Mouse (Mus musculus) kidney, postnatal 4 days (tissue): ENCODE measurements around the gene Aff3.

Source experiments
- DNase-seq, 2 experiments: peaks; one replicate each; pipeline ENCODE4 v3.0.0; 2021; ENCODE audit warnings: mixed read lengths in 2 of 2

Gene Aff3

DNA sequence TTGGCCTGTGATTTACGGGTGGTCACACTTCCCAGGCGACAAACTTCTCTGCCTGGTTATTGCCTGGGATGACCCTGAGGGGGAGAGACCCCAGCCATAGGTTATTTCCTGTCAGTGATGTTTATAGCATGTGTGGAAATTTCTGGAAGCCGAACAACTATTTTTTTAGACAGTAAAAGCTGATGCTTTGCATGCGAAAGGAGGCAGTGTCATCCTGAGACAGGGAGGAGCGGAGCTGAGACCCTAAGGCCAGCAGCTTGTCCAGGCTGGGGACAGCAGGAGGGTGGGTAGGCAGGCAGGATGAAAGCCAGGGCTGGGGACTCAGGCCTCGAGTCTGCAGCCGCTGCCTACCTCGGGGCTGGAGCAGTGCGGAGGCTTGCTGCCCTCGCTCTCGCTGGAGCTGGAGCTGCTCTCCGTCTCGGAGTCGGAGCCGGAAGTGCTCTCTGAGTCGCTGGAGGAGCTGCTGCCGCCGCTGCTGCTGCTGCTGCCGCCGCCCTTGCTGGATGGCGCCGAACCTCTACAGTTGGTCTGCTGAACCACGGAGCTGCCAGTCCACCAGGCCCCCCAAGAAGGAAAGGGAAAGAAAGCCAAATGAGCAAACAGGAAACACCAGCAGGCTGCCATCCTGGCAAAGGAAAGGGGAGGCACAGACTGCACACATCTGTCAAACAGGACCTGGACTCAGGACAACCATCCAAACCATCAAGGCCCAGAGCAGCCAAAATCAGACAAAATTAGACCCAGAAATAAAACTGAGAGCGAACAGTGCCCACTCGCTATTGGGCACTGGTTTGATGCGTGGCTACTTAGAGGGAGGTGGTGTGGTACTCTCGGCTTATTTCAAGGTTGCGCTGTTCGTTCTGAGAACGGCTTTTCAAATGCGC is 446.6 kb downstream of the Aff3 start:
- DNase-seq, result peak; percentile 72 to 77

DNA sequence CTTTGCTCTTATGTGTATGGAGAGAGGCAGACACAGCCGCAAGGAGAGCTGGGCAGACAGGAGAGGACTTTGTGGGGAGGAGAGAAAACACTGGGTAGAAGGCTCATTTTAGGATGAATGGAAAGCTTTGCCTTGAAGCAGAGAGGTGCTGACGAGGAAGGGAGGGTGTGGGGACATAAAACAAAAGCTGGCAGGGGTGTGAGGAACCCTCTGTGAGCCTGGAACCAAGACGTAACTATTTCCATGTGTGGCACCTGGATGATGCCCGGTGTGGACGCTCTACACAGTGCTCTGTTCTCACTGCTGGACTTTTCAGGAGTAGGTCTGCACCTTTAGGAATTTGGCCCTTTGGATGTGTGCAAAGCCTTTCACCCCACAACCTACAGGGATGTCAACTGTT is 447.7 kb downstream of the Aff3 start:
- no peak for DNase-seq

DNA sequence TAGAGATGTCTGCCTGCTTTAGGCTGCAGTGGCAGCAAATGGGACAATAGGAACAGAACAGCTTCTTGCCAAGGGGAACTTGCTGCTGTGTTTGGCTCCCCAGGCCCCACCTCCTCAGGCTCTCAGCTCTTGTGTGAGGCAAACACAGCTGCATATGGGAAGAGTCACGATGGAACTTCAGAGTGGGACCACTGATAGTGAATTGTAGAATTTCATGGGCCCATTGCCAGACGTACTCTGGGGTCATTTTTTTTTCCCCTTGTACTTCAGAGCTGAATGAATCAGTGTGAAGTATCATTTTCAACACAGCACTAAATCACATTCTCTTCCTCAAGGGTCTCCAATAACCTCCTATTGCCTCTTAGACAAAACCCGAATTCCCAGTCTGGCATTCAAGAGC is 451.4 kb downstream of the Aff3 start:
- no peak for DNase-seq

DNA sequence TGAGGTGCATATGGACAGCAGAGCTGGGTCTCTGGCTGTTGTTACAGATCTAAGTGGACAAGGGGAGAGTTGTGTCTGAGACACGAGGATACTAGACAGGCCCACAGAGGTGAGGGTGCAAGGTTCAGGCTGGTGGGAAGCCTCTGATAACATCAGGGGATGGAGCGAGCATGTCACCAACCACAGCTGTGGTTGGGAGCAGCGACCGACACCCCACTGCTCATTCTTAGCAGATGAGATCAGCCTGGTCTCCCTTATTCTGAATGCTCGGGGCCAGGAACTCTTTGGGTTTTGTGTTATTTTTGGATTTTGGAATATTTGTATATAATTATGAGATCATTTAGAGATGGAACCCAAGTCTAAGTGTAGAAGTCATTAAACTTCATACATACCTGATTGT is 452.4 kb downstream of the Aff3 start:
- no peak for DNase-seq

DNA sequence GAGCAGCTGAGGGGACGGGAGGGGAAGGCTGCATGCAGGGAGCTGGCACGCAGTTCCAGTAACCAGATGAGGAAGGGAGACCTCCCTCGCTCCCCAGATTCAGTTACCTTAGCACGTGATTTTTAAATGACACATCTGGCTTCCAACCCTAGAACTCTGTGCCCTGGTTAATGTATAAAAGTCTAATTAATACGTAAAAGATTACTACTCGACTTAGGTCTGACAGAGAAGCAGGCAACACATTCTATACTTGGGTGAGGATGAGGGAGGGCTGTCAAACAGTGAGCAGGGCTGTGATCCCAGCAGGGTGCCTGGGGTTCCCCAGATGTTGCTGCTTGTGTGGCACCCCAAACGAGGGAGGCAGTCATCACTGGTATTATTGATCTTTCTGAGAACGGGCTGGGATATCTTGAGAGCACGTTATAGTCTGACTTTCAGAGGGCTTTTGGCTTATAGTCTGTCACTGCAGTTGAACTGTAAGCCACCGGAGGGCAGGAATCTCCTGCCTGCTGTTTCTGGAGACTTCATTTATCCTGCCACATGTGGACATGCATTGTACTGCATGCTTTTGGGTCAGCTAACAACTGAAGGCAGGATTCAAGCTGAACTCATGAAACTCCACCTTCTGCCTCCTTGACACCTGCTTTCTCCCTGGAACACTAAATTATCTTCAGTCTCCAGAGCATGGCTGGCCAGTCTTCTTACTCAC is 462.1 kb downstream of the Aff3 start:
- DNase-seq, result peak; percentile 74 to 81

DNA sequence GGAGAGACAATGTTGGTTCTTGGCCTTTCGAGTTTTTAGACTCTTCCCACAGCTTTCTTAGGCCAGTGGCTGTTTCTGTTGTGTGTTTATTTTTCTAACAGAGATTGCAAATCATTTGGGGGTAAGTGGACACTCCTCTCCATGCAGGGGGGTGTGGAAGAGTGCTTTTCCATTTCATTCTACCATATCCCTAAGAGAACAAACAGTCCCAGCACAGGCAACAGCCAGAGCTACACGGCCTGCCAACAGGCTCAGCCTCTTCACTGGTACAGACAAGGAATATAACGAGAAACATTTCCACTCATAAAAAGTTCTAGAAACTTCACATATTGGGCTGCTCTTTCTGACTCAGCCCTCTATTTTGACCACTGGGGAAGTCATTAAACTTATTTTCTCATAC is 463.0 kb downstream of the Aff3 start:
- DNase-seq, result no peak

DNA sequence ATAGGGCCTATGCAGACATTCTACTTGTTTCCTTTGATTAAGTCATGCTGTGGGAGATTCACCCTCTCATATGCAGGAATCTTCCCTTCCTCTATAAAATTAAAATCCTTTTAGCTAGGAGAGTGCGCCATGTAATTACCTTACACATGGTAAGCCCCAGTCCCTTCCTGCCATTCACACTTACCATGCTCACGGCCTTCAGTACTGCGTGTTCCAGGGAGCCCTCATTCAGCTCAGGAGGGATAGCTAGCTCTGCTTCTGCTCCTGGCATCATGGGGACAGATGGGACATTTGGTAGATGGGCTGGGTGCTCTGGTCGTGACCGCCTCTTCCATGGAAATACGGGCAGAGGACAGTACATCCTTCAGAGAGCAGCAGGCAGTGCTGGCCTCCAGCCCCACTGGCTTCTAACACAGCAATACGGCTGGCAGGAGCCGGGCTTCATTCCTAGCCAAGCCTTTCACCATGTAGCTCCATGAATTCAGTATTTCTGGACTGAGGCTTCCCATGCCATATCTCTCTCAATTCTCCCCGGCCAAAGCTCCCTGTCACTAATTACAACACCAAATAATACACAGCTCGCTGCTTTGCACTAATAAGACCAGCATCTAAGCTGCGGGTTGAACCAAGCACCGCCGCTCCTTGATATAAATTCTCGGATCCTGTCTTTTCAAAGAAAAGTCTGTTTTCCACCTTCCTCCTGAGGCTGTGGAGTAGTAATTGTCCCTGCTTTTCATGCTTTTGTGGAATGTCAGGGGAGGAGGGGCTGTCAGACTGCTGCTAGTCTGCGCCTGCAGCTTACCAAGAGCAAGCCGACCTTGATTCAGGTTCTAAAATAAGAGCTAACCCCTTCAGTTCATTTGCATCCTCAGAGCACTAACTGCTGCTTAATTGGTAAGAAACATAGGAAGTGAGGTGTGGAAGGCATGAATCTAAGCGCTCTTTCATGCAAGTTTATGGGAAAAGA is 464.8 kb downstream of the Aff3 start:
- peak in 1 of 2 experiments; percentile 29 for DNase-seq

DNA sequence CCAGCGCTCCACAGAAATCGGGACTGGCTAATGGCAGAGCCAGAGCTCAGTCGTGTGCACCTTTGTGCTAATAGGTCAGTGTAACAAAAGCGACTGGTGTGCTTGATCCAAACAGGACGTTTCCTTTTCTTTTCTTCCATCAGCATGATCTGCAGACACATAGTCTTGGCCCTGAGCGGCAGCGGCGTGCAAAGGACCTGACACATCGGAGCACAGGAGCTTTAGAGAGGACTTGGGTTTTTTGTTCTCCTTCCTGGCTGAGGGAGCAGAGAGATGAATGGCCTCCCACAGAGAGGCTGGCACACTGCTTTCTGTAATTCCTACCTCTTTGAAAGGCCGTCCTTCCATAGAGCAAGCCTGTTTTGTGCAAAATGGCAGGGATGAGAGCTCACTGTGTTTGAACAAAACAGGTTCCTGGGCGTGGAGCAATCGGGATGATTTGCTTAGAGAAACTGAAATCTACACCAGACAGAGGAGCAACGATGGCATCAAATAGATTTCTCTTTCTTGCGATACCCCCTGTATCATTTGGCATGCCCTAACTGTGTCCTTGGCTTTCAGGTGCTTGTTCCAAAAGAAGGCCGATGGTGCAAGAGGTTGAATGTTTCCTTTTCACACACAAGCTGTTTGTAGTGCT is 466.2 kb downstream of the Aff3 start:
- DNase-seq, result no peak

DNA sequence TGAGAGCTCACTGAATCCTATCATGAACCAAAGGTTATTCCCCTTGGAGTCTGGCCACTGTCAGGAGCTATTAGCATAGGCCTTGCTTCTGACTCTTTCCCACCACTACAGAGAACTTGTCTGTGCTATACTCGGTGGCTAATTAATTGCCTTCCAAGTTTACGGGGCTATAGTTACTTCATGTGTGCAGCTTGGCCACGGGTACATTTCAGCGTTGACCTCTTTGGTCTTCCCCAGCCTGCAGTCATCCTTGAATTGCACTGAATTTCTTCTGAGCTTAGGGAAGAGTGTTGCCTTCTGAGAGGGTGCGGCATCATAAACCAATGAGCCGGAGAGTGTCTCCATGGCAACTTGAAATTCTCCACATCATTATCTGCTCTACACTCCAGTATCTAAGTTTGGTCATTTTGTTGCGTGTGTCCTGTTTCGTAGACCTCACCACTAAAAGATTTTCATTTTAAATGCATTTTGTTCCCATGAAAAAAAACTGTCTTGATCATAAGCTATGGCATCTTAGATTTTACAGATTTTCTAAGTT is 467.5 kb downstream of the Aff3 start:
- no peak for DNase-seq

DNA sequence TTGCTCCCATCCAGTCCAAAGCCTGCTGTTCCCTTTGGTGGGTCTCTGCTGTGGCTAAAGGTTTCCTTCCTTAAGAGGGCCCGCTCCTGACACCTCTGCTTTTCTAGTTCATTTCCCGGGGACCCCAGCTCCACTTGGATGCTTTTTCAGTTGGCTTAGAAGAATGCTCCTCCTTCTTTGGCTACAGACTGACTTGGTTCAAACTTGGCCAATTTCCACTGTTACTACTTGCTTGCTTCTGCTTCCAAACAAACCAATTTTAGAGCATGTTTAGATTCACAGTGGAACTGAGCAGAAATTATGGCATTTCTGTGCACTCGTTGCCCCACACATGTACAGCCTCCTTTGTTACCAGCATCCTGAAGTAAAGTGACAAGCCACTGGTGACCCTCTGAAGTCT is 469.0 kb downstream of the Aff3 start:
- DNase-seq, result no peak

DNA sequence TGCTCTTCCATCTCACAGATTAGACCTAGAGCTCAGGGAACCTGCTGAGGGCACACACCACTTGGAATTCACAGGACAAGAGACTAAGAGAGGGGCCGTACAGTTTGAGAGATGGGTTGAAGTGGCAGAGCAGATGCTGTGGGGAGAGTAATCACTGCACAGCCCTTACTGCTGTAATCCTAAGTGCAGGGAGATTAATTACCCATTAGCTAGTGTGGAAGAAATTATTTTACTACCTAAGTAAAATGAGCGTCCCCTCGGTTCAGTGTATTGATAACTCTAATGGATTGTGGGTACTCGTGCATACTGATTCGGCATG is 478.6 kb downstream of the Aff3 start:
- DNase-seq, result no peak

DNA sequence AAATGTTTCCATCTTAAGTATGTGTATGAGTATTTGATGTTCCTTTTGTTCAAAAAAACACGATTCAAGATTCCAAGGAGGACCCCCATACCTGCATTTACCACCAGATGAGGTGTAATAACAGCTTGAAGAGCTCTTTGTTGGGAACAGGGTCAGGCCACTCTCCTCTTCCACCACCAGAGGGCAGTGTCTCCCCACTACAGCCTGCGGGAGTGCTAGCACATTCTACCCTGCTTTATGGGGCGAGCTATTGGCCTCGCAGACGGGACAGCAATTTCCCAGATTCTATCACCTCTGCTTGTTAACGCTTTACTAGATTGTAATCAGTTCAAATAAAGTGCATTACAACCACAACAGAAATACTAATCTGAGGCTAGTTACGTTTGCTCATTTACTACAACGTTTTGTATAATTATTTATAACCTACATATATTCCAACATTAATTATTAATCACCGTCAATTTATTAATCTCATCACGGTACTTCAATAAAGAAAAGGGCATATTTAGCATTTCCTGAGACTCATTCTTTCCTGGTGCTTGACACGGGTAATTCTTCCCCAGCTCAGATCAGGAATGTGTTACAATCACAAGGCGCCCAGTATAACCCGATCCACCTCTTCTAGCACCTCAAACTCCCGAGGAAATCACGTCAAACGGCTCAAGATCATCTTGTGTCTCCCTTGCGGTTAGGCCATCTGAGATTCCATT is 479.1 kb downstream of the Aff3 start:
- peak; percentile 87 to 88 for DNase-seq

DNA sequence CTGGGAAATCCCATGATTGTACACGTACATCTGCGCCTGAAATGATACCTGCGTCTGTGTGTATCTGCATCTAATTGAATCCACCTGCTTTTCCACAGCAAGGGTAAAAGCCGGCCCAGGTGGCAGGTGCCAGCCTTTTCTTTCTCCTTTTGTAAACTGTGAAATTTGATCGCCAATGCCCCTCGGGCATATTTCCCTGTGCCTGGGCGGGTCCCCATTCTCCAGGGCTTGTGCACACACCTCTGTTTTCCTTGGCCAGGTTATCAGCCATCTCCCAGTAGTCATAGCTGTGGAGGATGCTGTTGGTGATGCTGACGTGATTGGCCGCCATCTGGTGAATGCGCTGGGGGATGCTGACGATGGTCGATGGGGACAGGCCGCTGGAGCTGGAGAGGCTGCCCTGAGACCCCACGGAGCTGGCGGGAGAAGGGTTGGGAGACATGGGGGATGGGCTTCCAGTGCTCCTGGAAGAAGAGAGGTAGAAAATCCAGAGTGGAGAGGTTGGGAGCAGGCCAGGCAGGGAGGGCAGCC is 483.7 kb downstream of the Aff3 start:
- DNase-seq, result no peak

DNA sequence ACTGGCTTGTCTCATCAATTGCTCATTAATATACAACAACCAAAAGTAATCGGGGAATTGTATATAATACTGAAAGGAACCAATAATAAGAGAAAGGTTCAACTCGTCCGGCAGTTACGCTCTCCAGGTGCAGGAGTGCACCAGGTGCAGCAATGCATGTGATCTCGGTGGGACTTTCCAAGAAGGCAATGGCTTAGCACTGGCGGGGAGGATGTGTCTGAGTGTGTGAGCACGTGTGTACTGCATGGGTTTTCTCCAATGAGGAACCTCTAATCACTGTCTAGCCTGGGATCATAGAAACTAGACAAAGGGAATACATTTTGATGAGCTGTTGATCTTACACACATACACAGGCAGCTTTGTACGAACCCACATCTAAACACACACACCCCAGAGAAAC is 485.8 kb downstream of the Aff3 start:
- no peak for DNase-seq

DNA sequence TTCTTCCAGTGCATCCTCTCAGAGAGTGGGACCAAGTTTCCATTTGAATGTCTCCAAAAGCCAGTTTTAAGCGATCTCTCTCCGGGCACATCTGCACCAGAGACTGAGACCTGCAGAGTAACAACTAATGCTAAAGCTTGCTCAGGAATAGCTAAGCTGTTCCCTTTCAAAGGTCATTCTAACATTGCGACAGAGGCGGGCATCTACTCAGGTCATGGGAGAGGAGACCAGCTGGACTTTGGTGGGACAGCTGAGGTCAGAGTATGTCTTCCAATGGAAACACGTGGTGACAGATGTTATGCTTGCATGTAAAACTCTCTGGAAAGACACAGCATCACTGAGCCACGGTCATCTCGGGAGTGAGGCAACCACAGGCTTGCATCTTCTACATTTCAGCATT is 488.7 kb downstream of the Aff3 start:
- DNase-seq, result no peak

DNA sequence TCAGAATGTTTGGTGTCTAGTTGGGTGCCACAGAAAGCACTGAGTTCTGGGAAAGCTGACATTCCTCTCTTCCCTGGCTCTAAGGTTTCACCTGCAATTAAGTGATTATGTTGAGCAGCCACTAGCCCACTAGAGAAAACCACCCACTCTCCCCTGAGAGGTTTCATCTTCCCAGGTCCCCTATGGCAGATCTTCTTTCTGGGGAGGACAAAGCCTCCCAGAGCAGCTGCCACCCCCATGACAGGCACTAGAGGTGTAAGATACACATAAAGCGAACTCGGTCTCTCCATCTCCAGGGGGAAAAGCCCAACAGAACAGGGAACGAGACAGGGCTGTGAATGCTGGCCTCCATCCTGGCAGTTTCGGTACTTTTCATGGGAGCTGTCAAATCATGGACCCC is 492.9 kb downstream of the Aff3 start:
- no peak for DNase-seq

DNA sequence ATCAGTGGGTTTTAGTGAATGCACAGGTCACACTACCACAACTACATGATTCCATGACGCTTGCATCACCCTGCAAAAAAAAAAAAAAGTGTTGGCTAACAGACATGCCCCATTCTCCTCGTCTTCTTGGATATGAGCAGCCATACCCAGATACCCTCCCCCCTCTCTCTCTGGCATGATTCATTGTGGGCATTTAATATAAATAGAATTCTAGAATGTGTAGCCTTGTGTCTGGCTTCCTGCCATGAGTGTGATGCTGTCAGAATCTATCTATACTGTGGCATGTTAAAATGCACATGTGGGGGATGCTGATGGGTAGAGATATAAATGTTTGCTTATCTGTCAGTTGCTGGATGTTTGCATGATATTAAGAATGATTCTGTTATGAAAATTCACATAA is 499.1 kb downstream of the Aff3 start:
- no peak for DNase-seq

DNA sequence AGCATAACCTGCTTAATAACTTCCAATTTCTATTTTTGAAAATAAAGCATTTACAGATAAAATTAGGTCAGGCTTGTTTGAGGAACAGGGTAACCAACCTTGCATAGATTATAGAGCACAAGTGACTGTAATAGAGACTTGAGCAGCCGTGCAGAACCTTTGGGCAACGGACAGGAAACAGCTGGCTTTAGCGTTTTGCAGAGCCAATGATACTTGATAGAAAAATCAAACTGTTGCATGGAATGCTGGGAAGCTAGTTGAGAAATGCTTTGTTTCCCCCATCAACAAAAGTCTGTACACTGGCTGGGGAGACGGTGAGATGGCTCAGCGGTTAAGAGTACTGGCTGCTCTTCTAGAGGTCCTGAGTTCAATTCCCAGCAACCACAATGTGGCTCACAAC is 514.7 kb downstream of the Aff3 start:
- DNase-seq, result no peak

DNA sequence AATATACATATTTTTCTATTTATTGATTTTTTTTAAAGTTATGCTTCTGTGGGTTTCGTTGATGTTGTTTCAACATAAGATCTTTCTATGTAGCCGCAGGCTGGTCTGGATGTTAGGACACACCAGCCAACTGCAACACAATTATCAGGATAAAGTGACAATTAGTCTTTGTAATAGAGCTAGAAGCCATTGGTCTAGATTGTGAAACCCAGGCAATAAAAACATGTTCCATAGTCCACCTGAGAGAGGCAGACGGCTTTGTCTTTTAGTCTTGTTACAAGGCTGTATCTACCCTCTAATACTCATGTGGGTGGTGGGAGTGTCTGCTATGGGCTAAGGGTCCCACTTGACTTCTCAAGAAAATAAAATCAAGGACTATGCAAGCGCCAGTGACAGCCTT is 518.7 kb downstream of the Aff3 start:
- no peak for DNase-seq

DNA sequence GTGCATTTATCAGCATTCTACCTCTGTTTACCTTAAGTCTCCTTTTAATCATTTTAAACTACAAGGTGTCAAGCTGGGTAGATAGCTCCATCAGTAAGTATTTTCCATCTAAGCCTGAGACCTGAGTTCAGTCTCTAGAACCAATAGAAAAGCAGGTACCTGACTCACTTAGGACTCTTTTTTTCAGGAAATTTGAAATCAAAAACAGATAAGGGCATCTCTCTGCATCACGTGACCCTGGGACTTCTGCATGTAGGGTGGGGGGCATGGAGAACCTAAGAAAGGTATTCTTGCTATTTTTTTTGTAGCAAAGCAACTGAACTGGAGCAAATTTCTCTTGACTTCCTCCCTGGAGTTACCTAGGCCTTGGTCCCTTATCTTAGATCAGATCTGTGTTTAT is 523.4 kb downstream of the Aff3 start:
- DNase-seq, result no peak

DNA sequence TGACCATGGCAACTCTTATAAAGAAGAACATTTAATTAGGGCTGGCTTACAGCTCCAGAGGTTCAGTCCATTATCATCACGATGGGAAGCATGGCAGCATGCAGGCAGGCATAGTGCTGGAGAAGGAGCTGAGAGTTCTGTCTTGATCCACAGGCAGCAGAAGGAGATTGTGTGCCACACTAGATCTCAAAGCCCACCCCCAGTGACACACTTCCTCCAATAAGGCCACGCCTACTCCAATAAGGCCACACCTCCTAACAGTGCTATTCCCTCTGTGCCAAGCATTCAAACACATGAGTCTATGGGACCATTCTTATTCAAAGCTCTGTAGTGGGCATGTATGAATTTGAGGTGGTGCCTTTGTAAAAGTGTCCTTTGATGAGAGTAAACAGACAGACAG is 523.8 kb downstream of the Aff3 start:
- DNase-seq, result no peak

DNA sequence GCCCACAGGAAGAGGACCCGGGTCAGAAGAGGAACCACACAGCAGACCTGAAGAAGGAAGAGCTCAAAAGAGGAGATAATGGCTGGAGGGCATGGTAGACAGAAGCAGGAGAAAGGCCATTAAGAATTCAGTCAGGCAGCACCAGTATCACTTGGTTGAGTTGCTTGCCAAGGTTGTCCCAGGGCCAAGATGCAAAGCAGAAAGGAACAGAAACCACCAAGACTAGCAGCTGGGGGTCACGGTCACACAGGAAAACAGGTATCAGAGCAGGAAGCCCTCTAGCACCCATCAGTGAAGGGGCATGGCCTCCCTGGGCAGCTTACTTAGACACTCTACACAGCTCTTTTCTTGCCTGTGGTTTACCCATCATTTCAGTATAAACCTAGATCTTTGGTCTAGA is 525.4 kb downstream of the Aff3 start:
- DNase-seq, result no peak
